ENCODE assay signal across 7 mouse cellular contexts in genomic region chr16:32608344-32608711, GRCm38 (mm10). TPM values are rescaled to one million over a fixed set of nuclear protein-coding genes. Genes with fewer than 3 reads are reported as not detected.
DNase-seq lines count a peak whose midpoint lies in the region; ATAC-seq lines count a peak whose summit lies in the region.

No protein-coding gene starts in this region.

- H3K27ac ChIP-seq in forebrain, embryonic 11.5 days (ENCODE audit: low read depth, low read length) = peak overlapping the region; percentile 89; the same call in 1 of the 2 replicates
- H3K27ac ChIP-seq in limb, embryonic 12.5 days = peak overlapping the region; percentile 93; the same call in 1 of the 2 replicates
- H3K27ac ChIP-seq in stomach, embryonic 14.5 days (ENCODE audit: low read length) = peak overlapping the region; percentile 5; the same call in 1 of the 2 replicates

- no peak for ATAC-seq in megakaryocyte, adult 5-6 weeks (ENCODE audit: poor library complexity, severe bottlenecking)
- ATAC-seq in forebrain, embryonic 11.5 days (replicated peaks; ENCODE audit: low FRiP score) = no peak
- no peak for ATAC-seq in limb, embryonic 12.5 days (ENCODE audit: insufficient number of reproducible peaks, insufficient read depth, low FRiP score, low TSS enrichment, low read depth)
- ATAC-seq in stomach, embryonic 14.5 days (ENCODE audit: insufficient number of reproducible peaks, insufficient read depth, low FRiP score, low read depth) = no peak

- 12% methylated on average over 8 of the region's 8 CpGs for WGBS in forebrain, embryonic 11.5 days
- 8% methylated on average over 8 of the region's 8 CpGs for WGBS in limb, embryonic 12.5 days
- WGBS in stomach, embryonic 14.5 days = 7% methylated on average over 8 of the region's 8 CpGs

- peak overlapping the region; percentile 89 for H3K9ac ChIP-seq in forebrain, embryonic 11.5 days (ENCODE audit: low read length)
- H3K9ac ChIP-seq in limb, embryonic 12.5 days (replicated peaks) = peak overlapping the region; percentile 78
- no peak overlapping the region for H3K9ac ChIP-seq in stomach, embryonic 14.5 days (replicated peaks; ENCODE audit: low read depth, low read length)

- peaks cover 6% of the 10 kb centered on the region for H3K36me3 ChIP-seq in megakaryocyte, embryonic 14.5 days (replicated peaks; ENCODE audit: low read length)
- H3K36me3 ChIP-seq in forebrain, embryonic 11.5 days (ENCODE audit: control insufficient read depth, insufficient read depth, low read length) = no peaks in the 10 kb centered on the region
- H3K36me3 ChIP-seq in limb, embryonic 12.5 days = no peaks in the 10 kb centered on the region
- no peaks in the 10 kb centered on the region for H3K36me3 ChIP-seq in stomach, embryonic 14.5 days (ENCODE audit: control insufficient read depth, insufficient read depth, low read length)

- peak overlapping the region; percentile 99 for H3K4me3 ChIP-seq in megakaryocyte, embryonic 14.5 days (replicated peaks)
- H3K4me3 ChIP-seq in forebrain, embryonic 11.5 days (ENCODE audit: low read depth, low read length) = peak overlapping the region; percentile 76
- peak overlapping the region; percentile 81 for H3K4me3 ChIP-seq in limb, embryonic 12.5 days (replicated peaks)
- peak overlapping the region; percentile 71 for H3K4me3 ChIP-seq in stomach, embryonic 14.5 days (ENCODE audit: low read depth, low read length)

- H3K27me3 ChIP-seq in megakaryocyte, embryonic 14.5 days (replicated peaks) = no peaks in the 10 kb centered on the region
- H3K27me3 ChIP-seq in forebrain, embryonic 11.5 days (ENCODE audit: control insufficient read depth, insufficient read depth, low read length) = no peaks in the 10 kb centered on the region
- no peaks in the 10 kb centered on the region for H3K27me3 ChIP-seq in limb, embryonic 12.5 days
- no peaks in the 10 kb centered on the region for H3K27me3 ChIP-seq in stomach, embryonic 14.5 days (ENCODE audit: control insufficient read depth, insufficient read depth, low read length)

- peak overlapping the region; percentile 62 for H3K4me2 ChIP-seq in forebrain, embryonic 11.5 days (ENCODE audit: low read depth, low read length, severe bottlenecking)
- peak overlapping the region; percentile 78 for H3K4me2 ChIP-seq in limb, embryonic 12.5 days
- peak overlapping the region; percentile 49 for H3K4me2 ChIP-seq in stomach, embryonic 14.5 days (replicated peaks; ENCODE audit: low read depth, low read length)

- peaks cover 38% of the 10 kb centered on the region for H3K4me1 ChIP-seq in megakaryocyte, embryonic 14.5 days
- H3K4me1 ChIP-seq in forebrain, embryonic 11.5 days (replicated peaks; ENCODE audit: control insufficient read depth, insufficient read depth, low read length) = peaks cover 2% of the 10 kb centered on the region; the same call in 1 of the 2 replicates
- peaks cover 12% of the 10 kb centered on the region for H3K4me1 ChIP-seq in limb, embryonic 12.5 days (replicated peaks)
- no peaks in the 10 kb centered on the region for H3K4me1 ChIP-seq in stomach, embryonic 14.5 days (ENCODE audit: control insufficient read depth, insufficient read depth, low read length)

- no peaks in the 10 kb centered on the region for H3K9me3 ChIP-seq in megakaryocyte, embryonic 14.5 days
- H3K9me3 ChIP-seq in forebrain, embryonic 11.5 days (ENCODE audit: control insufficient read depth, low read length) = no peaks in the 10 kb centered on the region
- no peaks in the 10 kb centered on the region for H3K9me3 ChIP-seq in limb, embryonic 12.5 days
- H3K9me3 ChIP-seq in stomach, embryonic 14.5 days (ENCODE audit: control insufficient read depth, low read depth, low read length) = no peaks in the 10 kb centered on the region

- no peak for DNase-seq in forebrain, embryonic 11.5 days (ENCODE audit: low spot score)
- DNase-seq in testis, postnatal 14 days (ENCODE audit: low spot score) = no peak
- no peak for DNase-seq in adrenal gland, postnatal 4 days (ENCODE audit: low spot score in 2 of 2)

RNA-seq across cellular contexts. Expression of gene Tfrc, which starts 0.4 kb away (rescaled TPM):
- polyA plus RNA-seq in megakaryocyte, embryonic 14.5 days (2012; ENCODE audit: insufficient read depth, low replicate concordance) = 1.3 and 4.3 TPM in 2 replicates
- 29.5 and 41.5 TPM in 2 replicates for total RNA-seq in megakaryocyte, adult 5-6 weeks (2015)
- 29.6 and 44.3 TPM in 2 replicates for total RNA-seq in megakaryocyte, adult 5-6 weeks (2017)
- polyA plus RNA-seq in forebrain, embryonic 11.5 days (2014; fragmentation: Nextera tagmentation; extraction: Ambion mirVana) = 68.4 and 73.6 TPM in 2 replicates
- 40.7 and 43.9 TPM in 2 replicates for polyA plus RNA-seq in limb, embryonic 12.5 days (2016; fragmentation: Nextera tagmentation; extraction: Ambion mirVana)
- 60.5 and 73.2 TPM in 2 replicates for polyA plus RNA-seq in stomach, embryonic 14.5 days (2014; fragmentation: Nextera tagmentation; extraction: Ambion mirVana)
- total RNA-seq in adrenal gland, postnatal 4 days (2021) = 10 to 100 TPM; 57.2 to 75.8 TPM

RNA-seq across cellular contexts. Expression of gene Tnk2, which starts 35.3 kb away (rescaled TPM):
- 230 and 1,256 TPM in 2 replicates for polyA plus RNA-seq in megakaryocyte, embryonic 14.5 days (2012; ENCODE audit: insufficient read depth, low replicate concordance)
- total RNA-seq in megakaryocyte, adult 5-6 weeks (2015) = 5.5 and 12.0 TPM in 2 replicates
- total RNA-seq in megakaryocyte, adult 5-6 weeks (2017) = 6.4 and 8.6 TPM in 2 replicates
- polyA plus RNA-seq in forebrain, embryonic 11.5 days (2014; fragmentation: Nextera tagmentation; extraction: Ambion mirVana) = 11.2 and 12.1 TPM in 2 replicates
- 11.9 and 12.0 TPM in 2 replicates for polyA plus RNA-seq in limb, embryonic 12.5 days (2016; fragmentation: Nextera tagmentation; extraction: Ambion mirVana)
- 13.1 and 17.1 TPM in 2 replicates for polyA plus RNA-seq in stomach, embryonic 14.5 days (2014; fragmentation: Nextera tagmentation; extraction: Ambion mirVana)
- total RNA-seq in adrenal gland, postnatal 4 days (2021) = 10 to 100 TPM; 75.6 to 77.6 TPM

Comparison
In these comparisons a context has a peak if more than half of its experiments do, and no peak if none do; other contexts are left out.
1. H3K27ac ChIP-seq: peak in every context shown above with its lines; median percentile 93 in limb, embryonic 12.5 days; 89 in forebrain, embryonic 11.5 days; 5 in stomach, embryonic 14.5 days.
2. RNA of gene Tnk2, which starts 35.3 kb away (polyA plus RNA-seq): 230 to 1,256 TPM in megakaryocyte, embryonic 14.5 days; 13.1 to 17.1 TPM in stomach, embryonic 14.5 days, 11.9 to 12.0 TPM in limb, embryonic 12.5 days and 11.2 to 12.1 TPM in forebrain, embryonic 11.5 days; every median in the first group is over 10 times any median in the second.
3. Peak in every context shown above with its lines, with median percentiles within 50 percentile points of each other: H3K4me3 ChIP-seq and H3K4me2 ChIP-seq.